In genomic region chr2:179576221-179576620, GRCm38 (mm10) we compare ENCODE assay signal across 15 mouse cellular contexts.
DNase-seq lines count a peak whose midpoint lies in the region; ATAC-seq and TF ChIP-seq lines count a peak whose summit lies in the region.
"Had no signal": no experiment of that assay in that cellular context is flagged by ENCODE, and none has a peak within 500 bp of the region (broad histone marks: within the 10 kb centered on the region; RNA-seq: fewer than 3 reads in every experiment).

No protein-coding gene starts in this region.

- H3K4me1 ChIP-seq in kidney, postnatal 0 days (replicated peaks; ENCODE audit: insufficient read depth, low read length) = no peaks in the 10 kb centered on the region
- H3K4me1 ChIP-seq in cortical plate, adult 2 months (ENCODE audit: control insufficient read depth, insufficient read depth, low read length) = no peaks in the 10 kb centered on the region; the same call in 1 of the 2 replicates
- H3K4me1 ChIP-seq: heart, embryonic 13.5 days; megakaryocyte, embryonic 14.5 days had no signal

- WGBS in kidney, postnatal 0 days = 80% methylated on average over 1 of the region's 1 CpGs

- TF ChIP-seq POLR2A in cortical plate, adult 2 months (IDR thresholded peaks at IDR 0.05; ENCODE audit: extremely low read depth, insufficient read depth, low read length) = no peak

- H3K27me3 ChIP-seq in kidney, postnatal 0 days (ENCODE audit: insufficient read depth, low read length) = no peaks in the 10 kb centered on the region
- H3K27me3 ChIP-seq: hindbrain, embryonic 12.5 days; megakaryocyte, embryonic 14.5 days; Patski had no signal

- H3K36me3 ChIP-seq in kidney, postnatal 0 days (ENCODE audit: insufficient read depth, low read length) = no peaks in the 10 kb centered on the region
- H3K36me3 ChIP-seq: heart, embryonic 13.5 days; hindbrain, embryonic 12.5 days had no signal

- no peak overlapping the region for H3K9ac ChIP-seq in kidney, postnatal 0 days (ENCODE audit: low read depth, low read length)
- H3K9ac ChIP-seq: heart, embryonic 13.5 days; hindbrain, embryonic 12.5 days; lung, embryonic 14.5 days had no signal

- peak; percentile 26; the same call in 1 of the 2 replicates for TF ChIP-seq CTCF in kidney, postnatal 0 days (IDR thresholded peaks at IDR 0.05; ENCODE audit: low read depth)
- peak; percentile 30; the same call in 1 of the 2 replicates for TF ChIP-seq CTCF in cortical plate, adult 2 months (IDR thresholded peaks at IDR 0.05; ENCODE audit: extremely low read depth, insufficient read depth, low read length)

- no peaks in the 10 kb centered on the region for H3K9me3 ChIP-seq in kidney, postnatal 0 days (replicated peaks; ENCODE audit: low read length)
- H3K9me3 ChIP-seq: heart, embryonic 13.5 days; hindbrain, embryonic 12.5 days had no signal

- H3K4me2 ChIP-seq in kidney, postnatal 0 days (ENCODE audit: low read length) = no peak overlapping the region
- H3K4me2 ChIP-seq: heart, embryonic 13.5 days; hindbrain, embryonic 12.5 days; lung, embryonic 14.5 days had no signal

- H3K27ac ChIP-seq in kidney, postnatal 0 days = no peak overlapping the region
- no peak overlapping the region for H3K27ac ChIP-seq in cortical plate, adult 2 months (ENCODE audit: insufficient read depth, low read length)
- H3K27ac ChIP-seq: heart, embryonic 13.5 days; hindbrain, embryonic 12.5 days had no signal

- peak; percentile 38 to 40 for DNase-seq in cerebellum, adult 18-20 months
- no peak for DNase-seq in cerebellum, postnatal 4 days (ENCODE audit: low spot score in 2 of 2)
- no peak for DNase-seq in kidney, postnatal 0 days (ENCODE audit: low spot score)
- no peak for DNase-seq in kidney, adult 18-20 months
- peak; percentile 69 for DNase-seq in R1 (ENCODE audit: low read depth, low spot score)
- no peak for DNase-seq in right cerebral cortex, postnatal 25 days
- DNase-seq: kidney, adult 9 months; lung, embryonic 14.5 days; right cerebral cortex, postnatal 14 days had no signal

- no peak for ATAC-seq in kidney, postnatal 0 days (replicated peaks; ENCODE audit: low FRiP score, low read depth)
- ATAC-seq: Patski had no signal

- no peak overlapping the region for H3K4me3 ChIP-seq in kidney, postnatal 0 days (replicated peaks; ENCODE audit: low read depth, low read length)
- no peak overlapping the region for H3K4me3 ChIP-seq in cortical plate, adult 2 months (ENCODE audit: insufficient read depth, low read length)
- H3K4me3 ChIP-seq: heart, embryonic 13.5 days; hindbrain, embryonic 12.5 days; megakaryocyte, embryonic 14.5 days; myocyte had no signal

Comparison
In these comparisons a context has a peak if more than half of its experiments do, and no peak if none do; other contexts are left out.
1. DNase-seq: peak in cerebellum, adult 18-20 months (2 of 2) and R1 (single experiment); none in cerebellum, postnatal 4 days (0 of 2), kidney, postnatal 0 days (single experiment), kidney, adult 18-20 months (single experiment) and right cerebral cortex, postnatal 25 days (single experiment).